Mouse (Mus musculus) cortical plate, adult 2 months (tissue): ENCODE measurements around the gene 1110059E24Rik. TPM values are rescaled to one million over a fixed set of nuclear protein-coding genes. Genes with fewer than 3 reads are reported as not detected.
"Not testable (repeated sequence)": the region's sequence is repeated elsewhere in the genome, so short reads cannot be mapped to it uniquely, and the experiment has no call there.

Experiments
- H3K27ac ChIP-seq: fragments of 200-500 bp; 2 replicates; pipeline ENCODE4 v1.5.1; 2012; ENCODE audit warnings: low read length, control low read depth, inconsistent platforms; ENCODE audit not compliant: insufficient read depth
- H3K4me1 ChIP-seq: fragments of 200-500 bp; 2 replicates; pipeline ENCODE4 v1.6.1; 2011; ENCODE audit warnings: low read length; ENCODE audit not compliant: control insufficient read depth, insufficient read depth
- H3K4me3 ChIP-seq: fragments of 200-500 bp; 2 replicates; pipeline ENCODE4 v1.5.1; 2011; ENCODE audit warnings: mild to moderate bottlenecking, low read length, control low read depth; ENCODE audit not compliant: insufficient read depth
- CTCF ChIP-seq: fragments of 200-500 bp; IDR thresholded peaks from 2 replicates; pipeline ENCODE4 v1.5.1; 2011; ENCODE audit warnings: mild to moderate bottlenecking, control low read depth, low read length; ENCODE audit not compliant: insufficient read depth; ENCODE audit errors: extremely low read depth
- POLR2A ChIP-seq: fragments of 200-500 bp; IDR thresholded peaks from 2 replicates; pipeline ENCODE4 v1.6.1; 2011; ENCODE audit warnings: mild to moderate bottlenecking, low read length, control low read depth; ENCODE audit not compliant: insufficient read depth; ENCODE audit errors: extremely low read depth
- polyA plus RNA-seq: library from polyadenylated mRNA; depleted of rRNA; stranded (reverse); fragments of >200 nt; gene quantifications from 2 replicates; pipeline ENCODE4 v1.2.3, GENCODE M21; 2012

1110059E24Rik gene
- polyA plus RNA-seq, 1 experiment = 22.9 TPM

DNA sequence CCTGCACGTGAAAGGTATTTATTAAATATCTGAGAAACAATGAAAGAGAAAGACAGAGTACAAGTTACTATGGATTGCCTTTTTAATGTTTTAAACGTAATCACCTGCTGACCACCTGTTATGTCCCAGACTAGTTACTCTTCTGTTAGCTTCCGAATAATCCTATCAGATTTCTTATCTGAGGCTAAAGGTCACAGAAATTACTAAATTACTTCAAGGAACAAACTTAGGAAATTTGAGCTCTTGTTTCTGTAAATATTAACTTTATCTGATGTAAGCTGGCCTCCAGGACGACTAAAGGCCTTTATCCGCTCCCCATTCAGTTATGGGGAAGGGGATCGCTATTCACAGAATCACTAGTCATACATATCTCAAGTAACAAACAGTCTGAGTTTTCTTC, 1.1 kb downstream of the 1110059E24Rik start:
- H3K27ac ChIP-seq = no peak overlapping the region

DNA sequence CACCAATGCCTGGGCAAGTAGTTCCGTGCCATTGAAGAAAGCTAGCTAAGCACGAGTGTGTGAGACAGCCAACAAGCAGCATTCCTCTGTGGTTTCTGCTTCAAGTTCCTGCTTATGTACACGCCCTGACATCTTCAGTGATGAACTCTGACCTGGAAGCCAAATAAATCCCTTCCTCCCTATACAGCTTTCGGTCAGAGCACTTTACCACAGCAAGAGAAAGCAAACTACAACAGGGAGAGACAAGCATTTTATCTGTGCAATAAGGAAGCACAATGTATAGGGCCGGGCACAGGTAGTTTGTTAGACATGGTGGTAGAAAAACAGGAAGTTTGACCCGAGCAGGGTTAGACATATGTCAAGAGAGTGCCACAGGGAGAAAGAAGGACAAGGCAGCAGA, 6.6 kb downstream of the 1110059E24Rik start:
- no peak overlapping the region for H3K27ac ChIP-seq
- peaks cover 2% of the 10 kb centered on the region; the same call in 1 of the 2 replicates for H3K4me1 ChIP-seq
- H3K4me3 ChIP-seq = no peak overlapping the region
- TF ChIP-seq POLR2A = no peak
- no peak for TF ChIP-seq CTCF

More for the DNA sequence above, 1.1 kb downstream of the 1110059E24Rik start:
- H3K4me3 ChIP-seq = peak overlapping the region; percentile 69; the same call in 1 of the 2 replicates
- TF ChIP-seq POLR2A = no peak
- no peak for TF ChIP-seq CTCF
- H3K4me1 ChIP-seq = peaks cover 3% of the 10 kb centered on the region; the same call in 1 of the 2 replicates

DNA sequence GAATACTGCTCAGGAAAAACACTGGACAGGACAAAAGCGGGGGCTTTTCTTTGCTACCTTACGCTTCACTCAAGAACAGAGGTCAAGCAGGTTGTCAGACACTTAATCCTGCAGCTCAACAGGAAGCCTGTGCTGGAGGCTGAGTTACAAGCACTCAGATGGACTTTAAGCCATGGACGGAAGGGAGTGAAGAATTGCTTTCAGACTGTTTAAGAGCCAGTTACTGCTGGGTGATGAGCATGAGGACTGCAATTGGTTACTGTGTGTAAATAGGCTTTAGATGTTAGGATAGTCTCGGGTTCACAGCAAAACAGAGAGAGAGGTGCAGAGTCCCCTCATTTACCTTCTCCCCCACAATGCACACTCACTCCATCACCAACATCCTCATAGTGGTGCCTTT, 7.5 kb downstream of the 1110059E24Rik start:
- no peak overlapping the region for H3K4me3 ChIP-seq
- TF ChIP-seq CTCF (no peak), POLR2A (no peak)
- peaks cover 2% of the 10 kb centered on the region; the same call in 1 of the 2 replicates for H3K4me1 ChIP-seq
- no peak overlapping the region for H3K27ac ChIP-seq

DNA sequence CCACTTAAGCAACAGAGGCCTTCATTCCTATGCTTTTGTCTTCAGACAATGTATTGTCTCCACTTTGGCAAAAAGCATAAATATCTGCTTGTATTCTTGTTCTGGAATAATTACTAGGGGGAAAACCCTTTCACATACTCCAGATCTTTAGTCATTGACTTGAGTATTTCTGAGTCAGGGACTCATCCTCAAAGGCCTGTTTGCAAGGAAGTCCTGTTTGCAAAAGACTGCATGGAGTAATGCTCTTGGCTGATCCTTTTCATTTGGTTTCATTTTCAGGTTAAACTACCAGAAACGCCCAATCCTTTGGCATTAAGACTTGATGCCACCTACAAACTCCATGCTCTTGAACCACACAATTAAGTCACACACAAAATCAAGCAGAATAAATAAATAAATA, 8.8 kb downstream of the 1110059E24Rik start:
- peaks cover 2% of the 10 kb centered on the region; the same call in 1 of the 2 replicates for H3K4me1 ChIP-seq
- no peak overlapping the region for H3K27ac ChIP-seq
- TF ChIP-seq CTCF = no peak
- TF ChIP-seq POLR2A = no peak
- H3K4me3 ChIP-seq = no peak overlapping the region

DNA sequence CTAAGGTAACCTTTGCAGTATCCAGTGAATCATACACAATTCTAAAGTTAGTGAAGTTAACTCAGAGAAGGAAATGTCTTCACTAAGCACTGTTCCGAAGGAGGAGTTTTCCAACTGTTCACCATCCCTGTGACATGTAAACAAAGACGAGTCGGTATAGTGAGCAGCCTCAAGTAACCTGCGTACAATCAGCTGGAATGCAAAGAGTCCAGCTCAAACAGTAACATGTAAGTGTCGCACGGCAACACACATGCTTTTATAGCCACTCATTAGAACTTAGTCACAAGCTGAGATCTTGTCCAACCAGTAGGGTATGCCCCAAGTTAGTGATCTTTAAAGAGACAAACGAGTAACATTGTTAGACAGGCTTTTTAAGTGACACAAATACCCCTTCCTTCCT, 15.1 kb downstream of the 1110059E24Rik start:
- H3K27ac ChIP-seq = no peak overlapping the region
- H3K4me3 ChIP-seq = no peak overlapping the region
- TF ChIP-seq POLR2A (no peak), CTCF (no peak)

DNA sequence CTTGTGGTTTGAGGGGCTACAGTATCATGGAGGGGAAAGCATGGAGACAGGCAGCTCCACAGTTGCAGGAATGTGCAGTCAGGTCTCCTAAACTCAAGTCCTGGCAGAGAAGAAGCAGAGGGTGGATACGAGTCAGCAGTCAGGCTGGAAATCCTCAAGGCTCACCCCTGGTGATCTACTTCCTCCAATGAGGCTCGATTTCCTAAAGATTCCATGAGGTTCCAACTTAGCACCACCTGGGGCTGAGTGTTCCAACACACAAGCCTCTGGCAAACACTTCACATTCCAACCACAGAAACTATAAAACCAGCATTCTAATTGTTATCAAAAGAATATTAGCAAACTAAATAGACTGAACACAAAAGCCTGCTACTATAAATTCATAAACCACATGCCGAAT, 15.9 kb downstream of the 1110059E24Rik start:
- no peak overlapping the region for H3K4me3 ChIP-seq
- TF ChIP-seq CTCF (no peak), POLR2A (no peak)
- H3K4me1 ChIP-seq = no peaks in the 10 kb centered on the region
- no peak overlapping the region for H3K27ac ChIP-seq

More for the DNA sequence above, 15.1 kb downstream of the 1110059E24Rik start:
- H3K4me1 ChIP-seq = no peaks in the 10 kb centered on the region

DNA sequence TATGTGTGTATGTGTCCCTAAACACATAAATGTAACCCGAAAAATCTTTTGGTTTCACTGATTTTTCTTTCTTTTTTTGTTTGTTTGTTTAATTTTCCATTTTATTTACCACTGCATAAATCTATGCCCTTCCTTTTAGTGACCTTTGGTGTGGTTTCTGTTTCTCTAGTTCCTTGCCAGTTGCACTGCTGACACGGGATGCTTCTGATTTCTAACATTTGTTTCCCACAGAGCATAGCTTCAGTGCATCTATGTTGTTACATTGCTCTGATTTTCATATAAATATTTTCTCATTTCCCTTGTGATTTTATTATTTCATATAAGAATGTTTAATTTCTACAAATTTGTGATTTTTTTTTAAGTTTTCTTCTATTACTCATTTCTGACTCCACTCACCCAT, 17.4 kb downstream of the 1110059E24Rik start:
- TF ChIP-seq POLR2A = no peak
- TF ChIP-seq CTCF = no peak
- Histone ChIP-seq H3K4me1 (no peaks in the 10 kb centered on the region), H3K27ac (no peak overlapping the region), H3K4me3 (no peak overlapping the region)

DNA sequence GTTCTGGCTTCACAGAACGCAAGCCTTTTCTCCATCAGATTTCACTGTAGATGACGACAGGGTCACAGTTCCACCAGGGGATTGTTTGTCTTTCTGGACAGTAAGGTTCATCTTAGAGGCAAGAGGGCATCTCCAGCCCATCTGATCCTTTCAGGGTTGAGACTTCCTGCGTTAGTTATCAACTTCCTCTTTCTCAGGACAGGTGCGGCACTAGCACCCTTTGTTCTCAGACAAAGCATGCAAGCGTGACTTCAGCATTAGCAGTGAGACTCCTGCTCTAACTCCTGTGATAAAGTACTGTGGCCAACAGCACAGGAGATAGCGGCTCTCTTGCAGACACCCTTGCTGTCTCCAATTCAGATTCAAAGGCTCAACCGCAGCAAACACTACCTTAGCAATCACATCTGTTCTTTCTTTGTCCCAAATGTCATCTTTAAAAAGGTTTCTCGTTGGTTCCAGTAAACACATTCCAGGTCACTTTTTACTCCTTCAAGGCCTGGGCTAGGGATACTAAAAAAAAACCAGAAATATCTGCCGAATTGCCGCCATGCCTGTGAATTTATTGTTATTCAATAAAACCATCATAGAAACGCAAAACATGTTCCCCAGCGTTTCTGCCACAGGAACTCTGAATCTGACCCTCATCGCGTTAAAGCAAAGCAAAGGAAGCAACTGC, 22.0 kb downstream of the 1110059E24Rik start:
- no peak overlapping the region for H3K4me3 ChIP-seq
- TF ChIP-seq POLR2A (no peak), CTCF (no peak)
- H3K4me1 ChIP-seq = no peaks in the 10 kb centered on the region
- H3K27ac ChIP-seq = peak overlapping the region; percentile 71

DNA sequence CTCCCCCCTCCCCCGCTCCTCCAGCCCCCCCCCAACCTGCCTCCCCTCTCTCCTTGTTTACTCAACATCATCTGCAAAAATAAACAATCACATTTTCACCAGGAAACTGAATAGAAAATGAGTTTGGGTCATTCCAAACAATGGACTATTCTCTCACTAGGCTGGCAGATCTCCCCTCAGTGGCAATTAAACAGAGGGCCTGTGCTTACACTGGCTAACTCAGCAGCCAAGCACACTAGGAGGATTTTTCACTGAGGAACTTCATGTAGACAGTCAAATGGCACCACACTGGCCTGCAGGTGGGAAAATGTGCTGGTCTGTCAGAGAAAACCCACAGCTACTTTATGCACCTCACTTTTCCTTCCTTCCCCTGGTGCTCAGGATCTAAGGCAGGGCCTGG, 23.3 kb downstream of the 1110059E24Rik start:
- TF ChIP-seq CTCF = no peak
- no peak for TF ChIP-seq POLR2A
- Histone ChIP-seq H3K27ac (peak overlapping the region; percentile 49; the same call in 1 of the 2 replicates), H3K4me1 (no peaks in the 10 kb centered on the region), H3K4me3 (no peak overlapping the region)

DNA sequence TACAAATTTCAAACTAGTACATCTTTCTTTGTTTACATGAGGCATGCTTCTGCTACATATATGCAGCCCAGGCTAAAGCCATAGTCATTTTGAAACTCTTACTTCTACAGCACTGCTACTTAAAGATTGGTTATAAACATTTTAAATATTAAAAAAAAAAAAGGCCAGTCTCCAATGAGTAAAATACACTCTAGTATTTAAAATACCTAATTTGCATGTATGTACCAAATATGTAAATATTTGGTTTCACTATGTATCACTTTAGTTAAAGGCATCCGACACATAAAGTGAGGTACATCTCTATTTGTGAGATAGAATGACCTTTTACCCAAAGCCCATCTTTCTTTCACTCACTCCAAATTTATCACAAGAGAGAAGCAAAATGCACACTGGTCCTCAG, 23.7 kb downstream of the 1110059E24Rik start:
- Histone ChIP-seq H3K4me3 (no peak overlapping the region), H3K27ac (no peak overlapping the region), H3K4me1 (no peaks in the 10 kb centered on the region)
- TF ChIP-seq POLR2A (no peak), CTCF (no peak)

DNA sequence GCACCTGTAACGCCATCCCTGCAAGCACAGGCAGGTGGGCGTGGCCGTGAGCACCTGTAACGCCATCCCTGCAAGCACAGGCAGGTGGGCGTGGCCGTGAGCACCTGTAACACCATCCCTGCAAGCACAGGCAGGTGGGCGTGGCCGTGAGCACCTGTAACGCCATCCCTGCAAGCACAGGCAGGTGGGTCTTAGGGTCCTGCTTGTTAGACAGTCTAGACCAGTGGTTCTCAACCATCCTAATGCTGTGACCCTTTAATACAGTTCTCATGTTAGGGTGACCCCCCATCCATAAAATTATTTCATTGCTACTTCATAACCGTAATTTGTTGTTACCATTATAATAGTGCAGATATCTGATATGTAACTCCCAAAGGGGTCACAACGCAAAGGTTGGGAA, 24.3 kb downstream of the 1110059E24Rik start:
- not testable (repeated sequence) for H3K4me1 ChIP-seq, H3K4me3 ChIP-seq, H3K27ac ChIP-seq
